Mouse (Mus musculus): Measurements from ENCODE around the gene Prps1.
A peak's percentile ranks its signal among the peaks of the same experiment; 100 is the strongest.

DNA sequence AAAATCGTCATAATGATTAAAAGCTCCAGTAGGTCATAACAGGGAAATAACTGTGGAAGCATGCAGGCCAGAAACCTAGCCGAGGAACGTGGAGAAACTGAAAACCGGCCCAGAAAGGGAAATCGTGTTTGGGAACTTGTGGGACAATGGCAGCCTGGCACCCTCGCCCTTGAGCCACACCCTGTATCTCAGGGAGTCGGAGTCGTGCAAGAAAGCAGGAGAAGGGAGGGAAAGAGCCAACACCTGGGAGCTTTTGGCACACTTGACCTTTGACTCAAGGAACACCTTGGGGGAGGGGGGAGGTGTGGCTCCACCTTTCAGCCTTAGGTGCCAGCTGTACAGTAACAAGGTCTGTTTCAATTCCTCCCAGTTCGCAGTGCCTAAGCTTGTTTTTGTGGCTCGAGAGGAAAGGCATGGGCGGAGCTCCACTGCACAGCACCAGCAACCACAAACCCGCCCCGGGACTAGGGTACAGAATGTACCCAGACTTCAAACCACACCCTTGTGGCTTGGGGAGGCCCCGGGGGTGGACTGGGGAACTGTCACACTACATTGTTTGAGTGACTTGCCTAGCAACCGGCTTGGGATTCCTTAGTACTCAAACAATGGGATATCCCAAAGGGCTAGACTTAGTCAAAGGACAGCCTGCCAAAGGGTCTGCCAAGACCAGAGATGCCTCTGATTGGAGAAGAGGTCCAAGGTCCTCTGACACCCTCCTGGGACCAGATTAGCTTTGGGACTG, 49.3 kb downstream of the Prps1 start:
- TF ChIP-seq EP300 (IDR thresholded peaks at IDR 0.05) (peak; percentile 99), CTCF (IDR thresholded peaks at IDR 0.05) (no peak)
